Mouse (Mus musculus): ENCODE results near the gene Desi2. TPM values are rescaled to one million over a fixed set of nuclear protein-coding genes. Genes with fewer than 3 reads are reported as not detected.

The Desi2 gene
- total and polyA plus RNA-seq, 3 experiments: 11.1 to 32.9 (median 14.7) TPM

- H3K9me3 ChIP-seq (replicated peaks; ENCODE audit: low read length): peaks cover 3% of the 10 kb centered on the region
- H3K79me2 ChIP-seq (replicated peaks; ENCODE audit: control insufficient read depth, extremely low read depth, insufficient read depth, poor library complexity, severe bottlenecking): 0 out of 2 replicates have a peak, but pooled peaks cover 2% of the 10 kb centered on the region
- H3K27ac ChIP-seq (ENCODE audit: insufficient read depth, low read depth): no peak overlapping the region
- H3K4me3 ChIP-seq (replicated peaks in 1 of 3; ENCODE audit: low read depth in 2 of 3, low read length in 2 of 3, poor library complexity in 1 of 3): no peak overlapping the region
- TF ChIP-seq TCF12 (IDR thresholded peaks at IDR 0.05; ENCODE audit: low read depth, low read length) (no peak), MAFK (IDR thresholded peaks at IDR 0.05; ENCODE audit: insufficient replicate concordance, low read length) (no peak), ETS1 (conservative IDR thresholded peaks at IDR 0.05; ENCODE audit: low read depth, low read length) (no peak), MEF2A (IDR thresholded peaks at IDR 0.05; ENCODE audit: borderline replicate concordance, low read depth, low read length) (no peak), RCOR1 (conservative IDR thresholded peaks at IDR 0.05; ENCODE audit: low read depth, low read length) (no peak), CTCF (conservative IDR thresholded peaks at IDR 0.05 in 1 of 2, IDR thresholded peaks at IDR 0.05 in 1 of 2; ENCODE audit: low read depth in 2 of 2, low read length in 2 of 2) (no peak), TBP (conservative IDR thresholded peaks at IDR 0.05; ENCODE audit: low read depth, low read length) (no peak), EP300 (IDR thresholded peaks at IDR 0.05; ENCODE audit: low read length) (no peak), ZKSCAN1 (IDR thresholded peaks at IDR 0.05; ENCODE audit: borderline replicate concordance, low read depth, low read length) (no peak), POLR2A (IDR thresholded peaks at IDR 0.05; ENCODE audit: low read depth, low read length) (no peak), MAZ (IDR thresholded peaks at IDR 0.05; ENCODE audit: low read depth, low read length) (no peak), JUN (IDR thresholded peaks at IDR 0.05; ENCODE audit: insufficient read depth, low read depth, low read length) (no peak), ZC3H11A (IDR thresholded peaks at IDR 0.05; ENCODE audit: low read depth, low read length) (no peak), RAD21 (IDR thresholded peaks at IDR 0.05; ENCODE audit: low read depth, low read length) (no peak), ZMIZ1 (IDR thresholded peaks at IDR 0.05; ENCODE audit: low read depth, low read length) (no peak), CHD2 (IDR thresholded peaks at IDR 0.05; ENCODE audit: low read length) (no peak)
- peaks cover 13 to 47% of the 10 kb centered on the region in 2 experiments for H3K36me3 ChIP-seq (replicated peaks in 1 of 2; ENCODE audit: control insufficient read depth in 1 of 2, insufficient read depth in 1 of 2, low read length in 1 of 2)
- in situ Hi-C loops (cut with MboI; ENCODE audit: low pct_ligation_motif_present, low pct_unique_long_range_greater_than_20kb, low sequenced_read_pairs) (no loop called here), dilution Hi-C loops (cut with MboI; ENCODE audit: extremely low pct_ligation_motif_present, extremely low pct_unique_long_range_greater_than_20kb, low sequenced_read_pairs) (no loop called here)
- H3K4me1 ChIP-seq (ENCODE audit: control insufficient read depth in 1 of 2, insufficient read depth in 2 of 2): 0 out of 4 replicates have a peak, but pooled peaks cover 0 to 3% of the 10 kb centered on the region in 2 experiments
- H3K4me2 ChIP-seq (ENCODE audit: insufficient read depth, low read depth, poor library complexity, severe bottlenecking): no peak overlapping the region
- no peaks in the 10 kb centered on the region for H3K27me3 ChIP-seq (replicated peaks)
- no peak for DNase-seq (ENCODE audit: extremely low read depth)
- no peak overlapping the region for H3K9ac ChIP-seq (ENCODE audit: insufficient read depth, low read depth)
Observed at GRCm38 (mm10) chr1:178248107-178248820, 61.0 kb downstream of the Desi2 start.

- Histone ChIP-seq H3K27me3 (replicated peaks) (no peaks in the 10 kb centered on the region), H3K4me3 (replicated peaks in 1 of 3; ENCODE audit: low read depth in 2 of 3, low read length in 2 of 3, poor library complexity in 1 of 3) (no peak overlapping the region)
- no peak for DNase-seq (ENCODE audit: extremely low read depth)
Observed at GRCm38 (mm10) chr1:178254598-178254997, 67.4 kb downstream of the Desi2 start.

More at GRCm38 (mm10) chr1:178254598-178254997, 67.4 kb downstream of the Desi2 start:
- Histone ChIP-seq H3K79me2 (replicated peaks; ENCODE audit: control insufficient read depth, extremely low read depth, insufficient read depth, poor library complexity, severe bottlenecking) (no peaks in the 10 kb centered on the region), H3K27ac (ENCODE audit: insufficient read depth, low read depth) (no peak overlapping the region), H3K9me3 (replicated peaks; ENCODE audit: low read length) (no peaks in the 10 kb centered on the region), H3K36me3 (replicated peaks in 1 of 2; ENCODE audit: control insufficient read depth in 1 of 2, insufficient read depth in 1 of 2, low read length in 1 of 2) (peaks cover 6 to 34% of the 10 kb centered on the region in 2 experiments), H3K4me2 (ENCODE audit: insufficient read depth, low read depth, poor library complexity, severe bottlenecking) (no peak overlapping the region), H3K4me1 (ENCODE audit: control insufficient read depth in 1 of 2, insufficient read depth in 2 of 2) (0 out of 4 replicates have a peak, but pooled peaks cover 0 to 3% of the 10 kb centered on the region in 2 experiments), H3K9ac (ENCODE audit: insufficient read depth, low read depth) (no peak overlapping the region)
- in situ Hi-C loops (cut with MboI; ENCODE audit: low pct_ligation_motif_present, low pct_unique_long_range_greater_than_20kb, low sequenced_read_pairs): no loop called here
- dilution Hi-C loops (cut with MboI; ENCODE audit: extremely low pct_ligation_motif_present, extremely low pct_unique_long_range_greater_than_20kb, low sequenced_read_pairs): no loop called here
- TF ChIP-seq ETS1 (conservative IDR thresholded peaks at IDR 0.05; ENCODE audit: low read depth, low read length) (no peak), ZMIZ1 (IDR thresholded peaks at IDR 0.05; ENCODE audit: low read depth, low read length) (no peak), MYC (IDR thresholded peaks at IDR 0.05; ENCODE audit: low read depth, low read length) (no peak), RCOR1 (conservative IDR thresholded peaks at IDR 0.05; ENCODE audit: low read depth, low read length) (no peak), JUND (conservative IDR thresholded peaks at IDR 0.05; ENCODE audit: low read depth, low read length) (no peak), MAX (IDR thresholded peaks at IDR 0.05; ENCODE audit: low read length) (no peak), USF1 (IDR thresholded peaks at IDR 0.05; ENCODE audit: low read depth, low read length) (no peak), RAD21 (IDR thresholded peaks at IDR 0.05; ENCODE audit: low read depth, low read length) (no peak), NRF1 (IDR thresholded peaks at IDR 0.05; ENCODE audit: low read depth, low read length) (no peak), CHD2 (IDR thresholded peaks at IDR 0.05; ENCODE audit: low read length) (no peak), KAT2A (IDR thresholded peaks at IDR 0.05; ENCODE audit: insufficient replicate concordance, low read length) (no peak), MAZ (IDR thresholded peaks at IDR 0.05; ENCODE audit: low read depth, low read length) (no peak), HCFC1 (IDR thresholded peaks at IDR 0.05; ENCODE audit: low read depth, low read length) (no peak), CHD1 (IDR thresholded peaks at IDR 0.05; ENCODE audit: low read depth, low read length) (no peak), POLR2AphosphoS2 (IDR thresholded peaks at IDR 0.05; ENCODE audit: low read depth, low read length) (no peak)
